Mouse (Mus musculus): Measurements from ENCODE around the gene Sympk.

Gene Sympk

GRCm38 (mm10) chr7:19083701-19084100, 59.5 kb downstream of the Sympk start, which contains the start of gene Dmpk:
Dmpk (plus strand) TSS chr7:19083849.
- no peak for DNase-seq (ENCODE audit: extremely low read depth, low read depth)

- DNase-seq (ENCODE audit: extremely low read depth, low read depth) = no peak
These were observed 60.1 kb downstream of the Sympk start for GRCm38 (mm10) chr7:19084277-19084771.

GRCm38 (mm10) chr7:19084921-19085473, 60.8 kb downstream of the Sympk start:
- DNase-seq (ENCODE audit: extremely low read depth, low read depth) = no peak

- no peak for DNase-seq (ENCODE audit: extremely low read depth, low read depth)
These were observed 61.3 kb downstream of the Sympk start for GRCm38 (mm10) chr7:19085495-19085894.

- no peak for DNase-seq (ENCODE audit: extremely low read depth, low read depth)
These were observed 61.9 kb downstream of the Sympk start for GRCm38 (mm10) chr7:19086042-19086441.

- DNase-seq (ENCODE audit: extremely low read depth, low read depth) = no peak
These were observed 62.6 kb downstream of the Sympk start for GRCm38 (mm10) chr7:19086760-19087159.

- no peak for DNase-seq (ENCODE audit: extremely low read depth, low read depth)
These were observed 64.6 kb downstream of the Sympk start for GRCm38 (mm10) chr7:19088813-19089212.

GRCm38 (mm10) chr7:19091913-19092312, 67.7 kb downstream of the Sympk start:
- DNase-seq (ENCODE audit: extremely low read depth, low read depth) = no peak

GRCm38 (mm10) chr7:19092381-19093173, 68.4 kb downstream of the Sympk start:
- no peak for DNase-seq (ENCODE audit: extremely low read depth, low read depth)

GRCm38 (mm10) chr7:19093174-19093521, 69.0 kb downstream of the Sympk start:
- DNase-seq (ENCODE audit: extremely low read depth, low read depth) = no peak

- DNase-seq (ENCODE audit: extremely low read depth, low read depth) = peak; percentile 94
These were observed 69.6 kb downstream of the Sympk start for GRCm38 (mm10) chr7:19093537-19094385.

- no peak for DNase-seq (ENCODE audit: extremely low read depth, low read depth)
These were observed 70.3 kb downstream of the Sympk start, which contains the start of gene Six5 for GRCm38 (mm10) chr7:19094471-19094825. Six5 (plus strand) TSS chr7:19094594.

- no peak for DNase-seq (ENCODE audit: extremely low read depth, low read depth)
These were observed 70.9 kb downstream of the Sympk start for GRCm38 (mm10) chr7:19094826-19095750.

GRCm38 (mm10) chr7:19095751-19096110, 71.6 kb downstream of the Sympk start:
- no peak for DNase-seq (ENCODE audit: extremely low read depth, low read depth)

- DNase-seq (ENCODE audit: extremely low read depth, low read depth) = no peak
These were observed 72.3 kb downstream of the Sympk start for GRCm38 (mm10) chr7:19096421-19096976.

- no peak for DNase-seq (ENCODE audit: extremely low read depth, low read depth)
These were observed 73.0 kb downstream of the Sympk start for GRCm38 (mm10) chr7:19097217-19097616.

- no peak for DNase-seq (ENCODE audit: extremely low read depth, low read depth)
These were observed 73.7 kb downstream of the Sympk start for GRCm38 (mm10) chr7:19097863-19098262.

GRCm38 (mm10) chr7:19098811-19099210, 74.6 kb downstream of the Sympk start:
- DNase-seq (ENCODE audit: extremely low read depth, low read depth) = no peak

GRCm38 (mm10) chr7:19100290-19100689, 76.1 kb downstream of the Sympk start:
- no peak for DNase-seq (ENCODE audit: extremely low read depth, low read depth)

- DNase-seq (ENCODE audit: extremely low read depth, low read depth) = no peak
These were observed 79.6 kb downstream of the Sympk start for GRCm38 (mm10) chr7:19103741-19104140.
